Mouse (Mus musculus) midbrain, postnatal 0 days (tissue): ENCODE measurements around the gene BC004004. TPM values are rescaled to one million over a fixed set of nuclear protein-coding genes. Genes with fewer than 3 reads are reported as not detected.
"Not testable (repeated sequence)": the region's sequence is repeated elsewhere in the genome, so short reads cannot be mapped to it uniquely, and the experiment has no call there.

ENCODE experiments used
- ATAC-seq: fragments of 200-750 bp; cut with Nextera tagmentation; 2 replicates; pipeline ENCODE4 v1.8.0; 2017; ENCODE audit warnings: moderate number of reproducible peaks, mild to moderate bottlenecking, moderate TSS enrichment, moderate library complexity; ENCODE audit not compliant: low FRiP score
- DNase-seq: peaks from one replicate; pipeline ENCODE4 v3.0.0-alpha.2; 2015; ENCODE audit warnings: low spot score
- H3K27ac ChIP-seq: fragments of 300-500 bp; sonication (generic); 2 replicates; pipeline ENCODE4 v1.5.1; 2014; ENCODE audit warnings: low read depth, mild to moderate bottlenecking, low read length, mixed read lengths
- H3K27me3 ChIP-seq: fragments of 300-500 bp; sonication (generic); 2 replicates; pipeline ENCODE4 v1.6.1; 2014; ENCODE audit warnings: low read length, control low read depth, mixed read lengths; ENCODE audit not compliant: insufficient read depth
- H3K36me3 ChIP-seq: fragments of 300-500 bp; sonication (generic); 2 replicates; pipeline ENCODE4 v1.6.1; 2014; ENCODE audit warnings: low read length, control low read depth, mixed read lengths; ENCODE audit not compliant: insufficient read depth
- H3K4me1 ChIP-seq: fragments of 300-500 bp; sonication (generic); 2 replicates; pipeline ENCODE4 v1.6.1; 2014; ENCODE audit warnings: mild to moderate bottlenecking, control low read depth, antibody characterized with exemption, low read length, mixed read lengths; ENCODE audit not compliant: insufficient read depth
- H3K4me2 ChIP-seq: fragments of 300-500 bp; sonication (generic); 2 replicates; pipeline ENCODE4 v1.6.1; 2014; ENCODE audit warnings: low read depth, mild to moderate bottlenecking, low read length, mixed read lengths; ENCODE audit not compliant: poor library complexity, severe bottlenecking
- H3K4me3 ChIP-seq: fragments of 300-500 bp; sonication (generic); 2 replicates; pipeline ENCODE4 v1.5.1; 2014; ENCODE audit warnings: low read depth, mild to moderate bottlenecking, low read length, moderate library complexity
- H3K9ac ChIP-seq: fragments of 300-500 bp; sonication (generic); replicated peaks from 2 replicates; pipeline ENCODE4 v1.6.1; 2014; ENCODE audit warnings: mild to moderate bottlenecking, low read length, moderate library complexity, mixed read lengths; ENCODE audit not compliant: poor library complexity, severe bottlenecking
- H3K9me3 ChIP-seq: fragments of 300-500 bp; sonication (generic); 2 replicates; pipeline ENCODE4 v1.6.1; 2016; ENCODE audit warnings: low read length, control low read depth
- CTCF ChIP-seq: IDR thresholded peaks from 2 replicates; pipeline ENCODE4 v1.5.1; 2016; ENCODE audit warnings: antibody characterized with exemption, mild to moderate bottlenecking
- WGBS: fragments of 180-500 bp; shearing (Covaris S2); extraction: QIAGEN DNeasy Blood & Tissue Kit; methylation state at CpG from one replicate; pipeline ENCODE4 v1.1.7; 2014; 5-methylcytosine and 5-hydroxymethylcytosine counted together
- polyA plus RNA-seq: library from polyadenylated mRNA; unstranded; fragments of >200 nt; fragmentation: Nextera tagmentation; extraction: Ambion mirVana; gene quantifications from 2 replicates; pipeline ENCODE4 v1.2.1, GENCODE M21; 2015
- total RNA-seq: library from RNA; depleted of rRNA; stranded (reverse); fragments of >200 nt; gene quantifications from 2 replicates; pipeline ENCODE4 v1.2.3, GENCODE M21; 2014

The BC004004 gene
- total and polyA plus RNA-seq, 2 experiments from 2014 or later = 120 to 146 TPM

DNA sequence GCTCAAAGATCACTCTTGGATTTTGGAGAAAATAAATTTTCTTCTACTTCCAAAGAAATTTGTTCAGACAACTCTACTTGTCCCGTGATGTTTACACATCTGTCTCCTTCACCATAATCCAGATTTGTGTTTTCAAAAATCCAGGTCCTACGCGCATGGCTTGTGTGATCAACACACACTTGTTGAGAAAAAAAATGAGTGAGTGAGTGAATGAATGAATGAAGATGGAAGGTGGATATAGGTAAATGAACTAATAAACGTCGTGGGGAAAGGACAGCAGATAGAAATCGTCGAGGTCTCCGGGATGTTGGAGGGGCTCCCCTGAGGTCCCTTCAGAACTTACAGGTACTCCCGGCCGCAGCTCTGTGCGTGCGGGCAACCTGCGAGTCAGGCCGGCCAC, 5.2 kb upstream of the BC004004 start:
- WGBS = under 1% methylated on average over 14 of the region's 14 CpGs
- Histone ChIP-seq H3K9me3 (no peaks in the 10 kb centered on the region), H3K27ac (peak overlapping the region; percentile 93), H3K36me3 (peaks cover 4% of the 10 kb centered on the region; the same call in 1 of the 2 replicates), H3K4me1 (peaks cover 8% of the 10 kb centered on the region; the same call in 1 of the 2 replicates), H3K4me2 (peak overlapping the region; percentile 63), H3K4me3 (peak overlapping the region; percentile 75), H3K27me3 (no peaks in the 10 kb centered on the region), H3K9ac (peak overlapping the region; percentile 79)
- ATAC-seq (no peak; the same call in 1 of the 2 replicates), DNase-seq (no peak)
- no peak for TF ChIP-seq CTCF

- Histone ChIP-seq H3K9ac (peak within 1 kb of the TSS; percentile 79), H3K27me3 (no peaks in the 10 kb centered on the region), H3K36me3 (peaks cover 4% of the 10 kb centered on the region; the same call in 1 of the 2 replicates), H3K4me1 (peaks cover 8% of the 10 kb centered on the region; the same call in 1 of the 2 replicates), H3K4me2 (peak within 1 kb of the TSS; percentile 63), H3K9me3 (no peaks in the 10 kb centered on the region), H3K27ac (peak within 1 kb of the TSS; percentile 93), H3K4me3 (peak within 1 kb of the TSS; percentile 75)
- no peak for TF ChIP-seq CTCF
- ATAC-seq = peak; percentile 78
- 7% methylated on average over 38 of the region's 38 CpGs for WGBS
- DNase-seq = peak; percentile 84
These were observed 4.6 kb upstream of the BC004004 start, which contains the start of gene Ppil1 for GRCm38 (mm10) chr17:29263840-29264633. TSS of gene Ppil1 (minus strand) at chr17:29264186.

GRCm38 (mm10) chr17:29264760-29265159, 3.8 kb upstream of the BC004004 start:
- H3K36me3 ChIP-seq = peaks cover 4% of the 10 kb centered on the region; the same call in 1 of the 2 replicates
- H3K27ac ChIP-seq = peak overlapping the region; percentile 93
- H3K4me1 ChIP-seq = peaks cover 10% of the 10 kb centered on the region
- no peak for ATAC-seq
- no peaks in the 10 kb centered on the region for H3K9me3 ChIP-seq
- WGBS = 91% methylated on average over 5 of the region's 5 CpGs
- no peak overlapping the region; the same call in 1 of the 2 replicates for H3K4me3 ChIP-seq
- H3K9ac ChIP-seq = no peak overlapping the region
- DNase-seq = no peak
- no peak for TF ChIP-seq CTCF
- H3K27me3 ChIP-seq = no peaks in the 10 kb centered on the region
- H3K4me2 ChIP-seq = peak overlapping the region; percentile 63

GRCm38 (mm10) chr17:29267040-29267439, 1.5 kb upstream of the BC004004 start:
- not testable (repeated sequence) for H3K27ac ChIP-seq, H3K4me2 ChIP-seq, H3K27me3 ChIP-seq, H3K9ac ChIP-seq, H3K36me3 ChIP-seq, H3K9me3 ChIP-seq, H3K4me3 ChIP-seq, DNase-seq, ATAC-seq
- WGBS = 76% methylated on average over 2 of the region's 2 CpGs
- peaks cover 13% of the 10 kb centered on the region for H3K4me1 ChIP-seq

- DNase-seq (no peak), ATAC-seq (peak; percentile 24; the same call in 1 of the 2 replicates)
- 57% methylated on average over 6 of the region's 6 CpGs for WGBS
- Histone ChIP-seq H3K4me3 (peak overlapping the region; percentile 93), H3K27ac (0 out of 2 replicates have a peak overlapping the region, but pooled peaks have one; percentile 38), H3K4me1 (peaks cover 9% of the 10 kb centered on the region; the same call in 1 of the 2 replicates), H3K27me3 (no peaks in the 10 kb centered on the region), H3K9ac (no peak overlapping the region; the same call in 1 of the 2 replicates), H3K9me3 (no peaks in the 10 kb centered on the region), H3K4me2 (peak overlapping the region; percentile 69), H3K36me3 (no peaks in the 10 kb centered on the region)
- no peak for TF ChIP-seq CTCF
These were observed 482 bp upstream of the BC004004 start for GRCm38 (mm10) chr17:29267931-29268681.
